Comparison of ENCODE assay signal across 20 mouse cellular contexts in the genomic region with DNA sequence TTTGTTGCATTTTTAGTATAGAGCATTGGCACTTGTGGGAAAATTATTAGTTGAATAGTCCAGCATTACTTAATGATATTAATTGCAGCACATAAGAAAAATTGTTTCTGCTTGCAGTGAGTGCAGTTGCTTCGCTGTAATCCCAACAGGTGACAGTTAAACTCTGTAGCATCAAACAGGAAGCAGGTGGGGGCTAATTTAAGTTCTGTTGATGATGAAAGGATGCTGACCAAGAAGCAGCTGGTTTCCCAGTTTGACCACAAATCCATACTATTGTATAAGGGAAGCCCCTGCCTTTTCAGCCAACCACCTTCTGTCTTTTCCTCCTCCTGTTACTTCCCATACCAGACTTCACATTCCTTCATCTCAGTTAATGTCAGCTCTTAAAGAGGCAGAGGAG.
DNase-seq lines count a peak whose midpoint lies in the region; ATAC-seq and TF ChIP-seq lines count a peak whose summit lies in the region.
"Had no signal": no experiment of that assay in that cellular context is flagged by ENCODE, and none has a peak within 500 bp of the region (broad histone marks: within the 10 kb centered on the region; RNA-seq: fewer than 3 reads in every experiment).

No protein-coding gene starts in this region.

- no peak for TF ChIP-seq POLR2A in myocyte (IDR thresholded peaks at IDR 0.05; ENCODE audit: insufficient read length, low read depth)

- H3K36me3 ChIP-seq in midbrain, embryonic 11.5 days (ENCODE audit: control insufficient read depth, insufficient read depth, low read length): no peaks in the 10 kb centered on the region
- no peaks in the 10 kb centered on the region for H3K36me3 ChIP-seq in midbrain, postnatal 0 days (ENCODE audit: insufficient read depth, low read length)
- no peaks in the 10 kb centered on the region for H3K36me3 ChIP-seq in myocyte (ENCODE audit: control insufficient read depth, insufficient read depth)
- H3K36me3 ChIP-seq in stomach, postnatal 0 days (ENCODE audit: control insufficient read depth, insufficient read depth, low read length): no peaks in the 10 kb centered on the region
- H3K36me3 ChIP-seq: embryonic facial prominence, embryonic 13.5 days; forebrain, embryonic 15.5 days; heart, embryonic 12.5 days; hindbrain, embryonic 12.5 days had no signal

- WGBS in midbrain, embryonic 11.5 days: 91% methylated on average over 1 of the region's 1 CpGs
- 93% methylated on average over 1 of the region's 1 CpGs for WGBS in midbrain, postnatal 0 days
- WGBS in stomach, postnatal 0 days: 87% methylated on average over 1 of the region's 1 CpGs

- peak; percentile 10 for DNase-seq in midbrain, embryonic 11.5 days (ENCODE audit: low spot score, missing footprints)
- no peak for DNase-seq in midbrain, postnatal 0 days (ENCODE audit: low spot score)
- DNase-seq in stomach, postnatal 0 days (ENCODE audit: low spot score): no peak
- DNase-seq: adrenal gland, adult 2 months; adrenal gland, postnatal 25 days; B cell, adult 2 months; cerebellum, adult 2 months; cerebellum, postnatal 10 days; gastrocnemius, postnatal 14 days; heart, postnatal 4 days; kidney, adult 11 months had no signal

- ATAC-seq in midbrain, embryonic 11.5 days (ENCODE audit: low FRiP score): no peak
- ATAC-seq in midbrain, postnatal 0 days (ENCODE audit: low FRiP score): no peak
- ATAC-seq in common myeloid progenitor, adult 5-6 weeks (replicated peaks; ENCODE audit: low read depth, poor library complexity, severe bottlenecking): peak; percentile 42; the same call in 1 of the 2 replicates
- no peak for ATAC-seq in frontal cortex, adult (ENCODE audit: low TSS enrichment)
- ATAC-seq in stomach, postnatal 0 days (ENCODE audit: low FRiP score, low TSS enrichment): no peak
- ATAC-seq: forebrain, embryonic 15.5 days; hindbrain, embryonic 16.5 days; Patski had no signal

- no peaks in the 10 kb centered on the region for H3K27me3 ChIP-seq in midbrain, embryonic 11.5 days (ENCODE audit: control insufficient read depth, insufficient read depth, low read length)
- H3K27me3 ChIP-seq in midbrain, postnatal 0 days (ENCODE audit: insufficient read depth, low read length): no peaks in the 10 kb centered on the region
- H3K27me3 ChIP-seq in myocyte (ENCODE audit: control insufficient read depth, insufficient read depth, insufficient read length): no peaks in the 10 kb centered on the region
- H3K27me3 ChIP-seq in stomach, postnatal 0 days (ENCODE audit: control insufficient read depth, insufficient read depth, low read length): no peaks in the 10 kb centered on the region
- H3K27me3 ChIP-seq: embryonic facial prominence, embryonic 13.5 days; forebrain, embryonic 15.5 days; heart, embryonic 12.5 days; hindbrain, embryonic 12.5 days; Patski had no signal

- no peak overlapping the region for H3K4me3 ChIP-seq in midbrain, embryonic 11.5 days (ENCODE audit: low read depth, low read length)
- H3K4me3 ChIP-seq in midbrain, postnatal 0 days (ENCODE audit: low read depth, low read length): no peak overlapping the region
- H3K4me3 ChIP-seq in myocyte: no peak overlapping the region
- no peak overlapping the region for H3K4me3 ChIP-seq in stomach, postnatal 0 days (ENCODE audit: low read depth, low read length)
- H3K4me3 ChIP-seq: embryonic facial prominence, embryonic 13.5 days; forebrain, embryonic 15.5 days; heart, embryonic 12.5 days; hindbrain, embryonic 12.5 days had no signal

- no peak for TF ChIP-seq EP300 in stomach, postnatal 0 days (optimal IDR thresholded peaks at IDR 0.05)

- H3K79me2 ChIP-seq in myocyte (ENCODE audit: control insufficient read depth, insufficient read depth): peaks cover 73% of the 10 kb centered on the region

- H3K4me1 ChIP-seq in midbrain, embryonic 11.5 days (ENCODE audit: control insufficient read depth, insufficient read depth, low read length): no peaks in the 10 kb centered on the region
- H3K4me1 ChIP-seq in midbrain, postnatal 0 days (ENCODE audit: insufficient read depth, low read length): no peaks in the 10 kb centered on the region
- peaks cover 3% of the 10 kb centered on the region; the same call in 1 of the 2 replicates for H3K4me1 ChIP-seq in stomach, postnatal 0 days (replicated peaks; ENCODE audit: control insufficient read depth, insufficient read depth)
- H3K4me1 ChIP-seq: hindbrain, embryonic 12.5 days had no signal

- no peak overlapping the region for H3K4me2 ChIP-seq in midbrain, embryonic 11.5 days
- H3K4me2 ChIP-seq in midbrain, postnatal 0 days (ENCODE audit: low read depth, low read length, poor library complexity, severe bottlenecking): no peak overlapping the region
- peak overlapping the region; percentile 41 for H3K4me2 ChIP-seq in myocyte (ENCODE audit: low read depth)
- no peak overlapping the region for H3K4me2 ChIP-seq in stomach, postnatal 0 days (replicated peaks; ENCODE audit: low read depth)
- H3K4me2 ChIP-seq: embryonic facial prominence, embryonic 13.5 days; forebrain, embryonic 15.5 days; heart, embryonic 12.5 days; hindbrain, embryonic 12.5 days had no signal

- H3K9me3 ChIP-seq in midbrain, embryonic 11.5 days (ENCODE audit: control insufficient read depth, low read length): no peaks in the 10 kb centered on the region
- no peaks in the 10 kb centered on the region for H3K9me3 ChIP-seq in midbrain, postnatal 0 days (ENCODE audit: low read length)
- no peaks in the 10 kb centered on the region for H3K9me3 ChIP-seq in stomach, postnatal 0 days (ENCODE audit: control insufficient read depth, low read length)
- H3K9me3 ChIP-seq: embryonic facial prominence, embryonic 13.5 days; forebrain, embryonic 15.5 days; heart, embryonic 12.5 days; hindbrain, embryonic 12.5 days had no signal

- no peak overlapping the region for H3ac ChIP-seq in myocyte (ENCODE audit: control insufficient read depth, insufficient read length)

- TF ChIP-seq CTCF in midbrain, postnatal 0 days (IDR thresholded peaks at IDR 0.05): no peak
- no peak for TF ChIP-seq CTCF in stomach, postnatal 0 days (IDR thresholded peaks at IDR 0.05; ENCODE audit: low read depth)

- no peak overlapping the region for H3K27ac ChIP-seq in midbrain, embryonic 11.5 days (ENCODE audit: low read depth, low read length)
- no peak overlapping the region for H3K27ac ChIP-seq in midbrain, postnatal 0 days (ENCODE audit: low read depth, low read length)
- no peak overlapping the region for H3K27ac ChIP-seq in stomach, postnatal 0 days (replicated peaks)
- H3K27ac ChIP-seq: embryonic facial prominence, embryonic 13.5 days; forebrain, embryonic 15.5 days; hindbrain, embryonic 12.5 days had no signal

- H3K9ac ChIP-seq in midbrain, embryonic 11.5 days (ENCODE audit: low read length): no peak overlapping the region
- H3K9ac ChIP-seq in midbrain, postnatal 0 days (replicated peaks; ENCODE audit: low read length, poor library complexity, severe bottlenecking): no peak overlapping the region
- no peak overlapping the region for H3K9ac ChIP-seq in stomach, postnatal 0 days (ENCODE audit: low read length)
- H3K9ac ChIP-seq: embryonic facial prominence, embryonic 13.5 days; forebrain, embryonic 15.5 days; heart, embryonic 12.5 days; hindbrain, embryonic 12.5 days had no signal

TF ChIP-seq in myocyte, 11 proteins besides CTCF, POLR2A, EP300 and RAD21:
- TF ChIP-seq SRF (IDR thresholded peaks at IDR 0.05; ENCODE audit: control insufficient read depth, insufficient read length, low read depth): no peak
- peak in 2 of 3 experiments; percentile 65 to 77 for TF ChIP-seq MYOD1 (IDR thresholded peaks at IDR 0.05; ENCODE audit: control insufficient read depth in 1 of 3, insufficient read length in 2 of 3, low read depth in 2 of 3)
- peak; percentile 81 for TF ChIP-seq TCF12 (IDR thresholded peaks at IDR 0.05; ENCODE audit: insufficient read depth, poor library complexity, severe bottlenecking)
- no peak for TF ChIP-seq MAX (IDR thresholded peaks at IDR 0.05; ENCODE audit: low read depth)
- peak in 2 of 3 experiments; percentile 58 to 78 for TF ChIP-seq MYOG (IDR thresholded peaks at IDR 0.05; ENCODE audit: control insufficient read depth in 1 of 3, insufficient read depth in 1 of 3, insufficient read length in 2 of 3, low read depth in 2 of 3)
- peak; percentile 39; the same call in 1 of the 2 replicates for TF ChIP-seq CEBPB (IDR thresholded peaks at IDR 0.05; ENCODE audit: insufficient read depth, poor library complexity, severe bottlenecking)
